Mouse (Mus musculus): ENCODE data around the gene Rassf6.

Rassf6 gene

GRCm38 (mm10) chr5:90565205-90565604 lies 75.3 kb downstream of the Rassf6 start:
- no peak for DNase-seq

- DNase-seq = no peak
These were observed 76.3 kb downstream of the Rassf6 start for GRCm38 (mm10) chr5:90564161-90564560.

GRCm38 (mm10) chr5:90562880-90563279 lies 77.6 kb downstream of the Rassf6 start:
- DNase-seq = no peak

- no peak for DNase-seq
These were observed 78.7 kb downstream of the Rassf6 start for GRCm38 (mm10) chr5:90561721-90562275.

GRCm38 (mm10) chr5:90560743-90561142 lies 79.7 kb downstream of the Rassf6 start, which contains the start of gene 5830473C10Rik:
Gene 5830473C10Rik (plus strand): TSS chr5:90561107.
- DNase-seq = no peak

GRCm38 (mm10) chr5:90556052-90556451 lies 84.4 kb downstream of the Rassf6 start:
- DNase-seq = no peak

All from cerebellum, adult 11 months (tissue).